Mouse (Mus musculus) lung, postnatal 0 days (tissue): Measurements from ENCODE around the gene Tbc1d22a. TPM values are rescaled to one million over a fixed set of nuclear protein-coding genes. Genes with fewer than 3 reads are reported as not detected.
A peak's percentile ranks its signal among the peaks of the same experiment; 100 is the strongest.

ENCODE experiments used
- ATAC-seq: fragments of 200-750 bp; cut with Nextera tagmentation; 2 replicates; pipeline ENCODE4 v1.8.0; 2017; ENCODE audit warnings: moderate library complexity
- DNase-seq: peaks from one replicate; pipeline ENCODE4 v3.0.0-alpha.2; 2016; ENCODE audit warnings: low spot score
- H3K27ac ChIP-seq: fragments of 300-500 bp; sonication (generic); 2 replicates; pipeline ENCODE4 v1.5.1; 2014; ENCODE audit warnings: antibody characterized with exemption, mild to moderate bottlenecking, low read length, mixed read lengths
- H3K27me3 ChIP-seq: fragments of 300-500 bp; sonication (generic); replicated peaks from 2 replicates; pipeline ENCODE4 v1.6.1; 2014; ENCODE audit warnings: low read length, mixed read lengths; ENCODE audit not compliant: insufficient read depth
- H3K36me3 ChIP-seq: fragments of 300-500 bp; sonication (generic); 2 replicates; pipeline ENCODE4 v1.6.1; 2014; ENCODE audit warnings: low read length, mixed read lengths; ENCODE audit not compliant: insufficient read depth
- H3K4me1 ChIP-seq: fragments of 300-500 bp; sonication (generic); 2 replicates; pipeline ENCODE4 v1.6.1; 2014; ENCODE audit warnings: antibody characterized with exemption, low read depth, low read length, mixed read lengths; ENCODE audit not compliant: insufficient read depth
- H3K4me2 ChIP-seq: fragments of 300-500 bp; sonication (generic); replicated peaks from 2 replicates; pipeline ENCODE4 v1.6.1; 2014; ENCODE audit warnings: low read depth, mild to moderate bottlenecking, low read length, moderate library complexity, mixed read lengths
- H3K4me3 ChIP-seq: fragments of 300-500 bp; sonication (generic); 2 replicates; pipeline ENCODE4 v1.5.1; 2014; ENCODE audit warnings: low read depth, low read length
- H3K9ac ChIP-seq: fragments of 300-500 bp; sonication (generic); replicated peaks from 2 replicates; pipeline ENCODE4 v1.6.1; 2014; ENCODE audit warnings: low read depth, mild to moderate bottlenecking
- H3K9me3 ChIP-seq: fragments of 300-500 bp; sonication (generic); 2 replicates; pipeline ENCODE4 v1.6.1; 2016; ENCODE audit warnings: low read length, mixed read lengths
- CTCF ChIP-seq: IDR thresholded peaks from 2 replicates; pipeline ENCODE4 v1.5.1; 2016; ENCODE audit warnings: antibody characterized with exemption, mild to moderate bottlenecking
- EP300 ChIP-seq: IDR thresholded peaks from 2 replicates; pipeline ENCODE4 v1.6.1; 2016; ENCODE audit warnings: antibody characterized with exemption, mild to moderate bottlenecking, control low read depth
- WGBS: fragments of 180-500 bp; shearing (Covaris S2); extraction: QIAGEN DNeasy Blood & Tissue Kit; methylation state at CpG from one replicate; pipeline ENCODE4 v1.1.7; 2014; 5-methylcytosine and 5-hydroxymethylcytosine counted together
- polyA plus RNA-seq: library from polyadenylated mRNA; unstranded; fragments of >200 nt; fragmentation: Nextera tagmentation; extraction: Ambion mirVana; gene quantifications from 2 replicates; pipeline ENCODE4 v1.2.1, GENCODE M21; 2015

The Tbc1d22a gene
- polyA plus RNA-seq, 1 experiment from 2014 or later = 13.1 TPM

GRCm38 (mm10) chr15:86234001-86234400 is 19.7 kb downstream of the Tbc1d22a start:
- no peak for TF ChIP-seq CTCF
- TF ChIP-seq EP300 = no peak
- no peak overlapping the region for H3K4me3 ChIP-seq
- DNase-seq (no peak), ATAC-seq (no peak)
- no peak overlapping the region for H3K27ac ChIP-seq
- no peak overlapping the region for H3K9ac ChIP-seq
- no peaks in the 10 kb centered on the region for H3K36me3 ChIP-seq
- 88% methylated on average over 5 of the region's 5 CpGs for WGBS
- peaks cover 4% of the 10 kb centered on the region; the same call in 1 of the 2 replicates for H3K4me1 ChIP-seq
- H3K9me3 ChIP-seq = no peaks in the 10 kb centered on the region
- no peaks in the 10 kb centered on the region for H3K27me3 ChIP-seq
- no peak overlapping the region for H3K4me2 ChIP-seq

DNA sequence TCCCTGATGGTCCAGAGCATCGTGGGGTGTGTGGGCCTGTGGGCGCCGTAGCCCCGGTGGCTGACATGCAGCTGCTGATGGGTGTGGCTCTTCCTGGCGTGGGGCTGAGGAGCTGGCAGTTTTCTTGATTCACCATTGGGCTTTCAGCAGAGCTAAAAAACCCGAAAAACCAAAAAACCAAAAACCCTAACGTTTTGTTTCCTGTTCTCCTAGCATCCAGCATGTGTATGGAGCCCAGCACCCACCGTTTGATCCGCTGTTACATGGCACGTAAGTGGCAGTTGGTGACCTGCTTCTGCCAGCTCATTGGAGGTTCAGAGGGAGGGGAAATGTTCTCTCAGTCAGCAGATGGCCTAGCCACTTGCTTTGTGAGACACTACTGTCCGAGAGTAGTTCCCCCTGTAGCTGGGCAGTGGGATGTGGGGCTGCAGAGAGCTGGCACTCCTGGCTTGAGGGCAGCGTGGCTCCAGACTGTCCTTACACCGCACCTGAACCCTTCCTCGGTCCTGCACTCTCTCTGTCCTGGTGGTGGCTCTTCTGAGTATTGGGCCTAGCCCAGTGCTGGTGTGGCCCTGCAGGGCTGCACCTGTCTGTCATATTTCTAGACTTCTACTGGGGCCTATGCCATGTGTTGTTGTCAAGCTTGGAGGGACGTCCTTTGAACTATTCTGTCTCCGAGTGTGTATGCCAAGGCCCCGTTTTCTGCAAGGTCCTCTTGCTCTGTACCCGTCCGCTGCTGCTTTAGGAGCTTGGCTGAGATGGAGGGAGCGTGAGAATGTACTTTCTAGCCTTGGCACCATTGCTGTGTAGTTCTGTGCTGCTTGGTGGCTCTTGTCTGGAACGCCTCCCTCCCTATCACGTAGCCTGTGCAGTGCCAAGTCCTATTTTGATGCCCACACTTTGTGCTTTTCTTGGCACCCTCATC is 20.5 kb downstream of the Tbc1d22a start:
- 84% methylated on average over 22 of the region's 22 CpGs for WGBS

DNA sequence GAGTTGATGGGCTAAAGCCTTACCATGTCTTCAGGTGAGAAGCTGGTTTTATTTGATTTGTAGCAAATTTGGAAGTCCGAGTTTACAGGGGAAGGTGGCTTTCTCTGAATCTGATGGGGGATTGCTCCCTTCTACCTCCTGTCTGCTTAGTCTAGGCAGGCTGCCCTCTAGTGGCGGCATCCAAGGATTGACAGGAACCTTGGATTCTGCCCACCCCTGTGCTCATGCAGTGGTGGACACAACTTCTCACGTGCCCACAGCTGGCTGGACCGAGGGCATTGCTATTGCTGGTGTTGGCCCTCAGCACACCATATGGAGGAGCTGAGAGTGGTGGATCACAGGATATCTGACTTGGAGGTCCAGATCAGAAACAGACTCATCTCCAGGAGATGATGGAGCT is 22.0 kb downstream of the Tbc1d22a start:
- ATAC-seq = peak; percentile 37; the same call in 1 of the 2 replicates
- Histone ChIP-seq H3K9ac (no peak overlapping the region), H3K27ac (no peak overlapping the region), H3K27me3 (no peaks in the 10 kb centered on the region), H3K4me1 (no peaks in the 10 kb centered on the region; the same call in 1 of the 2 replicates), H3K36me3 (peaks cover 8% of the 10 kb centered on the region; the same call in 1 of the 2 replicates), H3K9me3 (no peaks in the 10 kb centered on the region), H3K4me3 (no peak overlapping the region), H3K4me2 (no peak overlapping the region)
- TF ChIP-seq CTCF = peak; percentile 83
- TF ChIP-seq EP300 = no peak
- WGBS = 21% methylated on average over 4 of the region's 4 CpGs
- peak; percentile 61 for DNase-seq

More for the DNA sequence above, 20.5 kb downstream of the Tbc1d22a start:
- Histone ChIP-seq H3K36me3 (no peaks in the 10 kb centered on the region), H3K27ac (no peak overlapping the region), H3K4me2 (no peak overlapping the region), H3K4me1 (peaks cover 3% of the 10 kb centered on the region; the same call in 1 of the 2 replicates), H3K9me3 (no peaks in the 10 kb centered on the region), H3K27me3 (no peaks in the 10 kb centered on the region), H3K9ac (no peak overlapping the region), H3K4me3 (no peak overlapping the region)
- no peak for DNase-seq
- TF ChIP-seq EP300 (no peak), CTCF (no peak)
- no peak for ATAC-seq

- Histone ChIP-seq H3K36me3 (peaks cover 13% of the 10 kb centered on the region; the same call in 1 of the 2 replicates), H3K9me3 (no peaks in the 10 kb centered on the region), H3K4me3 (no peak overlapping the region), H3K9ac (no peak overlapping the region), H3K27ac (no peak overlapping the region), H3K4me2 (no peak overlapping the region), H3K4me1 (no peaks in the 10 kb centered on the region), H3K27me3 (no peaks in the 10 kb centered on the region)
- TF ChIP-seq EP300 = no peak
- 92% methylated on average over 3 of the region's 3 CpGs for WGBS
- DNase-seq (no peak), ATAC-seq (no peak)
These were observed 23.8 kb downstream of the Tbc1d22a start for GRCm38 (mm10) chr15:86238076-86238475.

DNA sequence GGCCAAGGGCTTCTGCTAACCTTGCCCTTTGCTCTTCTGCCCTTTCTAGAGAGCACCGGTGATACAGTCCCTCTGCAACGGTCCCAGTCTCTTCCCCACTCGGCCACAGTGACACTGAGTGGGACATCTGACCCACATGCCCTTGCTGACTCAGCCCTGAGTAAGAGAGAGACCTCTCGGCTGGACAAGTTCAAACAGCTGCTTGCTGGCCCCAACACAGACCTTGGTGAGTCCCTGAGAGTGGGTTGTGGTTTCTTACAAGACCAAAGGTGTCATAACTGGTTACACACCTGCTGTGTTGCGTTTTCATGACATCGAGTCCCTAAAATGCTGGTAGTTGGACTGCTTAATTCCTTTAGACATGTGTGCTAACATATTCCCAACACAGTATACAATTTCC is 24.8 kb downstream of the Tbc1d22a start:
- no peaks in the 10 kb centered on the region for H3K27me3 ChIP-seq
- no peak for DNase-seq
- no peak overlapping the region for H3K9ac ChIP-seq
- no peak overlapping the region for H3K4me3 ChIP-seq
- H3K36me3 ChIP-seq = peaks cover 13% of the 10 kb centered on the region; the same call in 1 of the 2 replicates
- no peak for ATAC-seq
- H3K27ac ChIP-seq = no peak overlapping the region
- TF ChIP-seq EP300 (no peak), CTCF (no peak)
- no peaks in the 10 kb centered on the region for H3K4me1 ChIP-seq
- H3K4me2 ChIP-seq = no peak overlapping the region
- 87% methylated on average over 6 of the region's 6 CpGs for WGBS
- H3K9me3 ChIP-seq = no peaks in the 10 kb centered on the region

DNA sequence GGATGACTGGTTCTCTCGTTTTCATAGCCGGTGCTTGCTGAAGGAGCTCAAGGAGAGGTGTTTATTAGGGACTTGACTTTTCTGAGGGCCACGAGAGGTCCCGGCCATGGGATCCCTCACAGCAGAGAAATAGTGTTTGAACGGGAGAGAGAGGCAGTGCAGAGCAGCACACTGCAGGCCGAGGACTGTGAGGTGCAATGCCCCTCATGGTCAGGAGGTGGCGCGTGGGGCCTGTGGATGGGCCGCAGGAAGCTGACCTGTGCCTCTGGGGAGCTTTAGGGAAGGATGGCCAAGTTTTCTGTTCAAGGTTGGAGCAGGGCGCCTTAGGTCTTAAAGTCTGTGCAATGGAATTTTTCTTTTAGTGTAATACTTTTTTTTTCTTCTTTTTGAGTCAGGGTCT is 25.5 kb downstream of the Tbc1d22a start:
- no peaks in the 10 kb centered on the region for H3K27me3 ChIP-seq
- H3K4me1 ChIP-seq = no peaks in the 10 kb centered on the region
- ATAC-seq = peak; percentile 60; the same call in 1 of the 2 replicates
- no peak overlapping the region for H3K4me3 ChIP-seq
- peak; percentile 64 for DNase-seq
- no peak overlapping the region for H3K9ac ChIP-seq
- H3K4me2 ChIP-seq = no peak overlapping the region
- no peak for TF ChIP-seq EP300
- peak; percentile 85 for TF ChIP-seq CTCF
- peaks cover 13% of the 10 kb centered on the region; the same call in 1 of the 2 replicates for H3K36me3 ChIP-seq
- H3K27ac ChIP-seq = no peak overlapping the region
- WGBS = 23% methylated on average over 10 of the region's 10 CpGs
- no peaks in the 10 kb centered on the region for H3K9me3 ChIP-seq
